Mouse (Mus musculus) colon, adult 2 months (tissue): ENCODE data around the gene Cryl1. TPM values are rescaled to one million over a fixed set of nuclear protein-coding genes. Genes with fewer than 3 reads are reported as not detected.

ENCODE experiments used
- polyA plus RNA-seq: library from polyadenylated mRNA; depleted of rRNA; stranded (reverse); fragments of >200 nt; gene quantifications from 2 replicates; pipeline ENCODE4 v1.2.3, GENCODE M21; 2012; rRNA removed

Gene Cryl1
- polyA plus RNA-seq, result 97.9 and 98.3 TPM in 2 replicates

GRCm38 (mm10) chr14:57398065-57398757 lies at the start of gene Cryl1:
Cryl1 (minus strand) TSS chr14:57398529.

GRCm38 (mm10) chr14:57423432-57424211 lies 25.3 kb upstream of the Cryl1 start, which contains the start of gene Ift88:
Ift88 (plus strand) TSS chr14:57424062.

Other genes starting within 250 kb of the Cryl1 start
- gene Ift88, start 25.5 kb upstream of the Cryl1 start, polyA plus RNA-seq, result 2.1 and 2.2 TPM in 2 replicates
- gene Il17d, start 126.2 kb upstream of the Cryl1 start, polyA plus RNA-seq, result 42.0 and 51.7 TPM in 2 replicates
- gene Eef1akmt1, start 173.1 kb upstream of the Cryl1 start, polyA plus RNA-seq, result 9.3 and 10.3 TPM in 2 replicates